Mouse (Mus musculus) MEL (cell line): ENCODE results near the gene Tmem91.

Experiments
- CTCF ChIP-seq, 3 experiments: IDR thresholded peaks in 2 of 3; conservative IDR thresholded peaks in 1 of 3; 2 replicates each; pipeline ENCODE4 v1.5.1; 2011 to 2012; ENCODE audit warnings: low read length in 3 of 3, low read depth in 2 of 3, mild to moderate bottlenecking in 2 of 3, improper control_type of control experiment in 1 of 3, inconsistent platforms in 1 of 3, mixed read lengths in 1 of 3, moderate library complexity in 1 of 3; ENCODE audit not compliant: control insufficient read depth in 1 of 3, insufficient read depth in 1 of 3, poor library complexity in 1 of 3, severe bottlenecking in 1 of 3
- EP300 ChIP-seq, 2 experiments: IDR thresholded peaks; 2 replicates each; pipeline ENCODE4 v1.6.1; 2011; ENCODE audit warnings: improper control_type of control experiment in 2 of 2, low read length in 2 of 2, low read depth in 1 of 2, mild to moderate bottlenecking in 1 of 2
- ZC3H11A ChIP-seq: IDR thresholded peaks from 2 replicates; pipeline ENCODE4 v1.6.1; 2012; ENCODE audit warnings: low read depth, mild to moderate bottlenecking, inconsistent platforms, low read length, improper control_type of control experiment

DNA sequence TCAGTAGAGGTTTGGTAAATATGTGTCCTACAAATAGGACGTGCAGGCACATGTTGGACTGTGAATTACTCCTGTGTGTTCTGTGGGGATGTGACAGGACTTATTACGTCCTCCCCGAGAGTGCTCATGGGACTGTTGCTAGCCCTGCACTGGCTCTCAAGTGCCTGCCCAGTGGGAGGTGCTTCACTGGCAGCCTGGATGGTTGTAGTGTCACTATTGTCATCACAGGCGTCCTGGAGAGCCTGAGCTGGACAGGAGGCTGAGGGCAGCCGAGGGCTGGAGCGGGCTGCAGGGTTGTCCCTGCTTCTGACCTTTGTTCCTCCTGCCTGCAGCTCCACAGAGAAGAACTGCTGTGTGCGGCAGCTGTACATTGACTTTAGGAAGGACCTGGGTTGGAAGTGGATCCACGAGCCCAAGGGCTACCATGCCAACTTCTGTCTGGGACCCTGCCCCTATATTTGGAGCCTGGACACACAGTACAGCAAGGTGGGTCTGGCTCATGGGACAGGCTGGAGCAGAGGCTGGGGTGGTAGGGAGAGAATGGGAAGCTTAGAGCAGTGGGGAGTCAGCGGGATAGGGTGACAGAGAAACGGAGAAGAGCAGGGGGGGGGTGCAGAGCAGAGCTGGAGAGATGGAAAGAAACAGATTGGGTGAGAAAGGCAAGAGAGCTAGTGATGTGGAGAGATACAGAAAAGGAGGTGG lies 29.0 kb upstream of the Tmem91 start:
- no peak for TF ChIP-seq CTCF (IDR thresholded peaks at IDR 0.05 in 2 of 3, conservative IDR thresholded peaks at IDR 0.05 in 1 of 3; ENCODE audit: control insufficient read depth in 1 of 3, insufficient read depth in 1 of 3, low read depth in 2 of 3, low read length in 3 of 3, poor library complexity in 1 of 3, severe bottlenecking in 1 of 3)
- TF ChIP-seq EP300 (IDR thresholded peaks at IDR 0.05; ENCODE audit: low read depth in 1 of 2, low read length in 2 of 2), result no peak
- no peak for TF ChIP-seq ZC3H11A
